In the genomic region with DNA sequence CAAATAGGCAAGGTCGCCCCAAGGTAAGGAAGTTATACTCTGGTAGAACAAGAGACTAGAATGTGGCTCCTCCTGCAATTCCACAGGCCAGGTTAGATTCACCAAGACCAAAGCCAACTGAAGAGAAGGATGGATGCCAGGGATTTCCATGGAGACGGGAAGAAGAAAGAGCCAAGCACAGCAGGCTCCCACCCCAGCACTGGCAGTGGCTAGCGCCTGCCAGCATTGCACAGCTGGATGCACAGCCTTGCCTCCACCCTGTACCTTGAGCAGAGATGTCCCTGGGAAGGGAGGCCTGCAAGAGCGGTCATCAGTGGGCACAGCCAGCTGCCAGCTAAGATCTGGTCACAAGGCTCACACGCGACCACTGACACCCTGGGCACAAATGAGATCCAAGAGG, we compare ENCODE assay signal across 23 mouse cellular contexts. TPM values are rescaled to one million over a fixed set of nuclear protein-coding genes. Genes with fewer than 3 reads are reported as not detected.
DNase-seq lines count a peak whose midpoint lies in the region; ATAC-seq and TF ChIP-seq lines count a peak whose summit lies in the region.
"Had no signal": no experiment of that assay in that cellular context is flagged by ENCODE, and none has a peak within 500 bp of the region (broad histone marks: within the 10 kb centered on the region; RNA-seq: fewer than 3 reads in every experiment).

No protein-coding gene starts in this region.

- H3K27ac ChIP-seq in cerebellum, adult 2 months (ENCODE audit: insufficient read depth, low read length) = no peak overlapping the region
- H3K27ac ChIP-seq: forebrain, embryonic 10.5 days; heart, adult 2 months; heart, embryonic 15.5 days; hindbrain, embryonic 13.5 days; hindbrain, postnatal 0 days; intestine, embryonic 15.5 days had no signal

- WGBS in cerebellum, adult 2 months = 55% methylated on average over 6 of the region's 6 CpGs

- no peak for TF ChIP-seq CTCF in cerebellum, adult 2 months (IDR thresholded peaks at IDR 0.05; ENCODE audit: borderline replicate concordance, insufficient read depth, low read depth, low read length)

- H3K4me1 ChIP-seq in cerebellum, adult 2 months (ENCODE audit: control insufficient read depth, insufficient read depth, low read length) = peaks cover 23% of the 10 kb centered on the region
- H3K4me1 ChIP-seq: heart, embryonic 15.5 days; intestine, embryonic 15.5 days had no signal

- DNase-seq in cerebellum, adult 2 months = peak; percentile 38 to 55
- peak; percentile 26 for DNase-seq in left cerebral cortex, postnatal 4 days
- DNase-seq in left cerebral cortex, adult 9 months (ENCODE audit: low spot score in 2 of 2) = no peak
- DNase-seq in cerebellum, postnatal 10 days = peak; percentile 70 to 71
- DNase-seq in kidney, postnatal 10 days = no peak
- DNase-seq: adrenal gland, adult 2 months; adrenal gland, postnatal 25 days; gastrocnemius, postnatal 14 days; heart, adult 2 months; heart, postnatal 14 days; kidney, adult 18-20 months had no signal

- no peaks in the 10 kb centered on the region for H3K27me3 ChIP-seq in cerebellum, adult 2 months (ENCODE audit: control insufficient read depth, insufficient read depth, low read length)
- H3K27me3 ChIP-seq: hindbrain, embryonic 13.5 days; intestine, embryonic 15.5 days had no signal

- no peak overlapping the region for H3K4me3 ChIP-seq in cerebellum, adult 2 months (replicated peaks; ENCODE audit: insufficient read depth, low read depth, low read length)
- H3K4me3 ChIP-seq: embryonic facial prominence, embryonic 10.5 days; forebrain, embryonic 10.5 days; heart, adult 2 months; heart, embryonic 15.5 days; hindbrain, embryonic 13.5 days; intestine, embryonic 15.5 days had no signal

- ATAC-seq in cerebellum, adult (ENCODE audit: insufficient number of reproducible peaks, low FRiP score, low TSS enrichment) = no peak
- ATAC-seq: activated CD4-positive, CD25-positive, alpha-beta regulatory T cell, adult 4 months; forebrain, embryonic 14.5 days; hindbrain, postnatal 0 days; intestine, embryonic 15.5 days; Patski had no signal

- no peak for TF ChIP-seq POLR2A in cerebellum, adult 2 months (IDR thresholded peaks at IDR 0.05; ENCODE audit: borderline replicate concordance, insufficient read depth, low read length)

- intact Hi-C loops in left cerebral cortex, postnatal 4 days (cut with DNase I) = no loop called here

RNA-seq across cellular contexts. Expression of gene Lingo1, which starts 42.9 kb away (rescaled TPM):
- polyA plus RNA-seq in cerebellum, adult 2 months (2012; rRNA removed) = 85.1 and 88.3 TPM in 2 replicates
- 100 to 1,000 TPM; 224 to 247 TPM for total RNA-seq in left cerebral cortex, postnatal 4 days (2021)
- total RNA-seq: CH12.LX; hematopoietic stem cell, adult 5-6 weeks had no signal
- polyA plus RNA-seq: activated CD4-positive, CD25-positive, alpha-beta regulatory T cell, adult 4 months had no signal

Comparison
In these comparisons a context has a peak if more than half of its experiments do, and no peak if none do; other contexts are left out.
1. DNase-seq: peak in cerebellum, adult 2 months (2 of 2), left cerebral cortex, postnatal 4 days (single experiment) and cerebellum, postnatal 10 days (2 of 2); none in left cerebral cortex, adult 9 months (0 of 2) and kidney, postnatal 10 days (single experiment).